Mouse (Mus musculus) ES-E14 (cell line): ENCODE results near the gene Cfap52.

Experiments
- CHD2 ChIP-seq: IDR thresholded peaks from 2 replicates; pipeline ENCODE4 v1.6.1; 2014; ENCODE audit warnings: mild to moderate bottlenecking, low read depth, low read length, inconsistent platforms
- HCFC1 ChIP-seq: IDR thresholded peaks from 2 replicates; pipeline ENCODE4 v1.6.1; 2012; ENCODE audit warnings: low read length, inconsistent platforms, borderline replicate concordance; ENCODE audit not compliant: insufficient read depth
- MAFK ChIP-seq: IDR thresholded peaks from 2 replicates; pipeline ENCODE4 v1.6.1; 2014; ENCODE audit warnings: mild to moderate bottlenecking, low read depth, low read length, inconsistent platforms; ENCODE audit not compliant: insufficient read depth

DNA sequence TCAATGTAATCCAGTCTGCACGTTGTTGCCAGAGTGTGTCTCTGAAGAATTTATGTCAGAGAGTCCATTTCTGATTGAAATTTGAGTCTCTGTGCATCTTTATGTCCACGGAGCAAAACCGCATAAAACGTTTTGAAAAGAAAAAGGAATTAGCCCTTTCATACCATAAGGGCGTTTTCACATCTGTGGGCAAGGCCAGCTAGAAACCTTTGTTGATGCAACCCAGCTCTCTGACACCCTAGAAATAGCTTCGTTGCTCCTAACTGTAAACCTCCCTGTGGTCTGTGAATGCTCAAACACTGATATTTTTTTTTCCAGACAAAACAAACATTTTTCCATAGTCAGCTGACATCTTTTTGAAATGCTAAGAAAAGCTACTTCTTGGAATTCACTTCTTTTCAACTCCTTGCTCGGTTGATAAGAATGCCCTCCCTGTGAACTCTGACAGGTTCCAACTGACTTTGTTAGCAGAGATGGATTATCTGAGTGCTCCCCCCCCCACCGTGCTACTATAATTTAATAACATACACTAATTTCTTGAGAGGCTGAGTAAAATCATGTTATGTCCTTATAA is 40.9 kb upstream of the Cfap52 start:
- TF ChIP-seq MAFK (no peak), CHD2 (no peak), HCFC1 (no peak)
